Mouse (Mus musculus): ENCODE results near the gene Ears2.

Gene Ears2

DNA sequence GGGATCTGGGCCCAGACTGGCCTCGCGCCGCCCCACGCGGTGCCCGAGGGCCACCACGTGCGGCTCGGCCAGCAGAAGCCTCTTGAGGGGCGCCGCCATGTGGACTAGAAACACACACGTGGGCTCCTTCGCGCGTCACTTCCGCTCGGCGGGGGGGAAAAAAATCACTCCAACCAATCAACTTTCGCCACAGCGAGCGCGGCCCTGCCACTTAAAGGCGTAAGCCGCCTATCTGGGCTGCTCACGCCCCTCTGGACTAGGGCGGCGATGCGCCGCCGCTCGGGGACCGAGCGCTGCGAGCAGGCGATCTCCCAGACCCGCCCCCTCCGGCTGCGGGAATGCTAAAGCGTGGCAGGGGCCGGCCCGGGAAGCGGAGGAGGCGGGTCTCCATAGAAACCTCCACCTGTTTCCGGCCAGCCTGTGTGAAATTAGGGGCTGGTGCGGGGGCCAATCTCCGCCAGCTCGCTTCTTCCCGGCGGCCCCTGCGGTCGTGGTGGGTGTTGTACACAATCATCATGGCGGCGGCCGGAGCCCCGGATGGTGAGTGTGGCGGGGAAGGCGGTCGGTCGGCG lies at the start of gene Ears2, which contains the start of gene Ubfd1:
Ears2 (minus strand) TSS at position 319 of the 572 bp plus-strand sequence.
Ubfd1 (plus strand) TSS at position 231 of the 572 bp plus-strand sequence.
- peak; percentile 94 for DNase-seq (ENCODE audit: low read depth, low spot score)

DNA sequence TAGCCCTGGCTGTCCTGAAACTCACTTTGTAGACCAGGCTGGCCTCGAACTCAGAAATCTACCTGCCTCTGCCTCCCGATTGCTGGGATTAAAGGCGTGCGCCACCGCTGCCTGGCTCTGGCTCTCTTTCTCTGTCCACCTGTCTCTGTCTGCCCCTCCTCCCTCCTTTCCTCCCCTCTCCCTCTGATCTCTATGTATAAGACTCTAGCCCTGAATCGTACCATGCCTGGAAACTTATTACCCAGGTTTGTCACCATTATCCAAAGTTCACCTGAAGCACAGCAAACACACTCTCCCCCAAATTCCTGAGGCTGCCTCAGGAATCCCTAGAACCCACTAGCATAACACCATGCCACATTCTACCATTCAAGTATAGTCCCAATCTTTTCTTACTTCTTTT lies 41.1 kb upstream of the Ears2 start:
- no peak for DNase-seq (ENCODE audit: low read depth, low spot score)

DNA sequence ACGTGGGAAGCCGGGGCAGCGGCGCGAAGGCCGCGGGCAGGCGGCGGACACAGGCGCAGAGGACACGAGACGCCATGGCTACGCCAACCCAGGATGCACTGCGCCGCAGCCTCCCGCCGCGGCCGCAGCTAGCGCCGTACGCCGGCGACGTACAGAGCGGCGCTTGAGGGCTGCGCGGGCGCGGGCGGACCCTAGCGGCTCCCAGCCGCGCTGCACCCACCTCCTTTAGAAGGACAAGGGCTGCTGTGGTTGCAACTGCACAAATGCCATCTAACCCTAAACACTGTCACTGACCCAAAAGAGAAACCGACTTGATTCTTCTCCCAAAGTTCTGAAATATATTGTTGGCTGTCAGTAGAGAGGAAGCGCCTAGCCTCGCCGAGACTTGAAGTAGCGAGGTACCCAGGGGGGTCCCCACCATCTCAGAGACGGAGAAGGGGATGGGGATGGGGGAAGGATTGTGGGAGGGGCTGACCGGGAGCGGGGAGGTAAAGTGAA lies 34.7 kb upstream of the Ears2 start, which contains the start of gene Ndufab1:
Ndufab1 (minus strand) TSS at position 140 of the 498 bp plus-strand sequence.
- DNase-seq (ENCODE audit: low read depth, low spot score), result peak; percentile 81

DNA sequence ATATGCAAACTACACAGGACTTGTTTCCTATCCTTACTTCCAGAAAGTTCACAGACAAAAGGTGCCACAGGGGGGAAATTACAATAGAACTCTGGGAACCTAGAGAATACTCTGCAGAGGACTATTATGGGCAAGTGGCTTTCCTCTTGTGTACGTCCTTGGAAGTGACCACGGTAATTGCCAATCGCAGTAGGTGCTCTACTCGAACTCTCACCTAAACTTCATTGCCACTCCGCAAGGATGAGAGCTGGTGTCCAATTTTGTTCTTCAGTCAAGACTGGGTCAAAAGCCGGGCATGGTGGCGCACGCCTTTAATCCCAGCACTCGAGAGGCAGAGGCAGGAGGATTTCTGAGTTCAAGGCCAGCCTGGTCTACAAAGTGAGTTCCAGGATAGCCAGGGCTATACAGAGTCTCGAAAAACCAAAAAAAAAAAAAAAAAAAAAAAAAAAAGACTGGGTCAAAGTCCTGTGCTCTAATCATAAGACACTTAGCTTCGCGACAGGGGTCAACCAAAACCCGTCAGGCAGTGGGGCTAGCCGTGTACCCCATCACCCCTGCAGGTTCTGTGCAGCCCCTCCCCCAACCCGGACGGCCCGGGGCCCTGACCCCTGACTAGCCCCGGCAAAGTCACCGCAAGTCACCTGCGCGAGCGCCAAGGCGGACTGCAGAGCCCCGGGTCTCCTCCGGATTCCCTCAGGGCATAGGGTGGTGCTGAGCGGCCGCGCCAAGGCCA lies 34.1 kb upstream of the Ears2 start:
- peak; percentile 20 for DNase-seq (ENCODE audit: low read depth, low spot score)

DNA sequence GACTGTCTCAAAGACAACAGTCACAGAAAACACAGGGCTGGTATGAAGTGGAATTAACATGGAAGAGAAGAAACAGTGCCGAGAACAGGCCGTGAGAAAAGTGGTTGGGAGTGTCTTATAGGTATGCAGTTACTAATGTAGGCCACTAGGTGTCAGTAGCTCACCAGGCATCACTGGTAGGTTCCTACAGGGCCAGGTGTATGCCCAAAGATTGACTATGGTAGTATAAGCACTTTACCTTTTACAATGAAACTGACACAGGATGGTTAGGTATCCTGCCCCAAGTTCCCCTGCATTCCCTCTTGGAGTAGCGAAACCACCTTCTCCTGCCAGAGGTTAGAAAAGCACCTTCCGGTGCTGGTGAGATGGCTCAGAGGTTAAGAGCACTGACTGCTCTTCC lies 32.2 kb upstream of the Ears2 start:
- peak; percentile 71 for DNase-seq (ENCODE audit: low read depth, low spot score)

DNA sequence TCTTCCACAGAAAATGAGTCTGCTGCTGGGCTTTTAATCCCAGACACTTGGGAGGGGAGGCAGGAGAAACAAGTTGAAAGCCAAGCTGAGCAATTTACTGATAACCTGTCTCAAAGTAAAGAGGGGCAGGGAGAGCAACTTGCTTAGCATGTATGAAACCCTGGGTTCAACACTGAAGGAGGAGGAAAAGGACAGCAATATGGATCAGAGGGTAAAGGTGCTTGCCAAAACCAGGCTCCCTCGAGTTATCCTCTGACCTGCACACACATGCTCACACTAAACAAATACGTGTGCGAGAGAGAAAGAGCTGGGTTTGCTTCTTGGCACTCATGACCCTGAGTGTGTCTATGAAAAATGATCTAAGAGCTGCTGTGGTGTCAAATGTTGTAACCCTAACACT lies 30.9 kb upstream of the Ears2 start:
- no peak for DNase-seq (ENCODE audit: low read depth, low spot score)

DNA sequence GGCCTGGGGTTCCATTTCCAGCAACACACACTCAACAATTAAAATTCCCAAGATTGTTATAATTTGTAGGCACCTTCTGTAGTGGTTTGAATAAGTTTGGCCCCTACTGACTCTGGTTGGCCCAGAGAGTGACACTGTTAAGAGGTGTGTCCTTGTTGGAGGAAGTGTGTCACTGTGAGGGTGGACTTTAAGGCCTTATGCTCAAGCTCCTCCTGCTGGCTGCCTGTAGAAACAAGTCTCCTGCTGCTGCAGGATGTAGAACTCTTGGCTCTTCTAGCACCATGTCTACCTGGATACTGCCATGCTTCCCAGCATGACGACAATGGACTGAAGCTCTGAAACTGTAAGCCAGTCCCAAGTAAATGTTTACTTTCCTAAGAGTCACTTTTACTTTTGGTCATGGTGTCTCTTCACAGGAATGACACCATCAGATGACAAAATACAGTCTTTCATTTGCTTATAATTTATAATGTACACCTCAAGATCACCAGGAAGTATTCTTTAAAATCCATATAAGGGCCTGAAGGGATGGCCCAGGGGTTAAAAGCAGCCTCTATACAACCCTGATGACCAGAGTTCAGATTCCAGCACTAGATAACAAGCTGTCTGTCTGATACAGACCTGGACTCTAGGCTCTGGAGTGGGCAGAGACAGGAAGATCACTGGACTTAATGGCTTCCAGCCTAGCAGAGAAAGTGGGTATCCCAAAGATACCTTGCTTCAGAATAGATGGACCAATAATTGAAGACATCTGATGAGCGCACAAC lies 27.7 kb upstream of the Ears2 start:
- DNase-seq (ENCODE audit: low read depth, low spot score), result peak; percentile 37

DNA sequence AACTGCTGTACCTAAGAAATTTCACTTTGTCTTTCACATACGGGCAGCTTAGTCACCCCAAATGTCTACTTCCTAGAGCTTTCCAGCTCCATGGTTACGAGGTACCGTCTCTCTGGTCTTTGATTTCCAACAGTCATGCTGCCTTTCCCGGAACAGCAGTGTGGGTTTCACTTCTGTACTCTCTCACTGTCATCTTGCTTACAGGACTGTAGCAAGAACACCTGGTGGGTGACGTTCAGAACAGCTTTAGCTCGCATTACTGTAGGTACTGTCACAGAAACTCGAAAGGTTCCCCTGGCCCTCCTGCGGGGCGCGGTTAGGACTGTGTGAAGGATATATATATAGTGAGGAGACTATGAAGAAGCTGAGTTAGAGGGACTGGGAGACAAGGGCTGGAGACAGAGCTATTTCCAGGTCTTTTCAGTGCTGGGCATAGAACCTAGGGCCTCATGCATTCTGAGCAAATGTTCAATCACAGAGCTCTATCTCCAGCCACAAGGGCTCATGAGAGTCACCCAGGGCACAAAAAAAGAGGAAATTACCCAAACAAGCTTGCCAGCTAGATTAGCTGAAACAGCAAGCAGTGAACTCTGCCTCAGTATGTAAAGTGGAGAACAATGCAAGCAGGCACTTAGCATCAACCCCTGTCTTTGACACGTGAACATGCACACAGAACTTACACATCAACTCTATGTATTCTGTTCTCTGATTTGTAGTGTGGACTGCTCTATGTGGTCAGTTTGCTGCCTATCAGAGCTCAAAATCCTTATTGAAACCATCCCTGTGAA lies 20.3 kb upstream of the Ears2 start:
- no peak for DNase-seq (ENCODE audit: low read depth, low spot score)

DNA sequence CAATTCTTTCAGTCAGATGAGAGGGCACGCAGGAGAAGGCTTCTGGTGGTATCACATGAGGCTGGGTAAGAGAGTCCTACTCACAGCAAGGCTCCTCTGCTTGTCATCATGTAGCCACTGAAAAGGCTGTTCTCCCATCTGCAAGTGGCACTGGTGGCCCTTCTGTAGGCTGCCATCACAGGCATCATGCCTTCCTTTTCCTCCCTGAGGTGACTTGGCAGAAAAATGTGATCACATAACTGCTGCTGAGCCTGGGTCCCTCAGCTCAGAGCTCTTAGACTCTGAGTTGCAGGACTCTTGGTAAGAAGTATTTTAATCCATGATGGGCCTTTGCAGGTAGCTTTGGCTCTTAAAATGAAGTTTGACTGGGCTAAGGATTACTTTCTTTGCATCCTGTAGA lies 14.0 kb upstream of the Ears2 start:
- no peak for DNase-seq (ENCODE audit: low read depth, low spot score)

DNA sequence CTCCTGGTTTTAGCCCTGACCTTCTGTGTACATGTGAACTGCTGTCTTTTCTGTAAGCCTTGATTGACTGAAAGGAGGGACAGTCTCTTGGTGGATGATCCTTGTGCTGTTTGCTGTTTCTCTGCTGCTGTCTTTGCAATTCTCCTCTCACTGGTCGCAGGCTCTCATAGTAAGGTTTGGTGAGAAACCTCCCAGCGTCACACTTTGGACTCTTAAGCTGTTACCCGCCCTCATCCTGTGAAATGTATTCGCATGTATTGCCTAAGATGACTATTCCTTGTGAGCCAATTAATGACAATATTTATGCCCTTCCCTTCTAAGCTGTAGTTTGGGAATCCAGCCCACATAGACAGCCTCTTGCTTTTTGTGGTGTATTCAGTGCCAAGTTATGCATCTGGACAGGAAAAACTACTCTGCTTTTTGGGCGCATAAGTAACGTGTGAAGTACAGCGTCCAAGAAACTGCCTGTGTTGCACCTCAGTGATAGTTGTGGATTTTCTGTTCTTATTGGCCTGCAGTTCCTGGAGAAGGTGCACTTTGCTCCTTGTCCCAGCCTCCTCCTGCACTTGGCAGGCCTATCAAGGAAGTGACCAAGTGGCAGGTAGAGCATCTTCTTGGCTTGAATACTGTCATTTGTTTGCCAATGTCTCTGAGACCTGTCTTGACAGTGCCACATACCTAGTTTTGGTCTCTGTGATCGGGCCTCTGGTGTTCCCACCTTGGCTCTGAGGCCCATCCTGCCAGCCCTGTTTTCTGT lies 12.9 kb upstream of the Ears2 start:
- DNase-seq (ENCODE audit: low read depth, low spot score), result no peak

DNA sequence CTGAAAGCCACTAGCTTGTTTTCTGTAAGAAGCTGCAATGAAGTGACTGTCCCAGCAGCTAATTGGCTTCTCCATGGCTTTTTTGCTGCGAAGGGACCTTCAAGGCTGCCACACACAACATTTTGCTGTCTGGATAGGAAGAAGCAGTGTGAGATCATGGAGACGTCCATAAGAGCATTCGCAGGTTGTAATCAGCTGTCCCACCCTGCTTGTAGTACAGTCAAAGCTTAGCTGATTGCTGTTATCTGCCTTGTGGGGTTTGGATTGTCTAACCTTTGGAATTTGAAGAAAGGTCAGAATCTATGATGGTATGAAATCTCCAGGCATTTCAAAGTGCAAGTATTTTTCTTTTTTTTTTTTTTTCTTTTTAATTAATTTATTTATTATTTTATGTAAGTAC lies 7.3 kb upstream of the Ears2 start:
- no peak for DNase-seq (ENCODE audit: low read depth, low spot score)

DNA sequence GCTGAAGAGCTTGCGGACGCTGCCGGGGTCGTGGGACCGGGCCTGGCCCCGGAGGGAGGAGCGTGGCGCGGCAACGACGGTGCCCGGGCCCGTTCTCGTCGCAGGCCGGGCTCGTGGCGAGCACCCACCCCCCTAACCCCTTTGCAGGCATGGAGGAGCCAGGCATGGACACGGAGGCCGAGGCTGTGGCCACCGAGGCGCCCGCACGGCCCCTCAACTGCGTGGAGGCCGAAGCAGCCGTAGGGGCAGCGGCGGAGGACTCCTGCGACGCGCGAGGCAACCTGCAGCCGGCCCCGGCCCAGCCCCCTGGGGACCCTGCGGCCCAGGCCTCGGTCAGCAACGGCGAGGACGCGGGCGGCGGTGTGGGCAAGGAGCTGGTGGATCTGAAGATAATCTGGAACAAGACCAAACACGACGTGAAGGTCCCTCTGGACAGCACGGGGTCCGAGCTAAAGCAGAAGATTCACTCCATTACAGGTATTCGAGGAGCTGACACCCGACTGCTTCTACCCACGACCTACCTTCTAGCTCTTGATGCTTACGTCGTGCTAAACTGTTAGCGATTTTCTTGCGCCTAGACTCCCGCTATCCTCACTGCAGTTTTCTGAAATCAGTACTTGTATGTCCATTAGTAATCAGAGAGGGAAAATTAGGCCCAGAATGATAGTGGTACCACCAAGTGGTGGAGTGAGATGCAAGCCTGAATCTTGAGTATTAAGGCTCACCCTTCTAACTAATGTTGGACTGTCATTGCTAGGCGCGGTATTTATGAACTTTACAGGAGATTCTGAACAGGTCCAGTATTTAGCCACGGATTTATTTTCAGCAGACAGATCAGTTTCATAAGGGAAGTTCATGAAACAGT lies 686 bp upstream of the Ears2 start:
- DNase-seq (ENCODE audit: low read depth, low spot score), result peak; percentile 46

DNA sequence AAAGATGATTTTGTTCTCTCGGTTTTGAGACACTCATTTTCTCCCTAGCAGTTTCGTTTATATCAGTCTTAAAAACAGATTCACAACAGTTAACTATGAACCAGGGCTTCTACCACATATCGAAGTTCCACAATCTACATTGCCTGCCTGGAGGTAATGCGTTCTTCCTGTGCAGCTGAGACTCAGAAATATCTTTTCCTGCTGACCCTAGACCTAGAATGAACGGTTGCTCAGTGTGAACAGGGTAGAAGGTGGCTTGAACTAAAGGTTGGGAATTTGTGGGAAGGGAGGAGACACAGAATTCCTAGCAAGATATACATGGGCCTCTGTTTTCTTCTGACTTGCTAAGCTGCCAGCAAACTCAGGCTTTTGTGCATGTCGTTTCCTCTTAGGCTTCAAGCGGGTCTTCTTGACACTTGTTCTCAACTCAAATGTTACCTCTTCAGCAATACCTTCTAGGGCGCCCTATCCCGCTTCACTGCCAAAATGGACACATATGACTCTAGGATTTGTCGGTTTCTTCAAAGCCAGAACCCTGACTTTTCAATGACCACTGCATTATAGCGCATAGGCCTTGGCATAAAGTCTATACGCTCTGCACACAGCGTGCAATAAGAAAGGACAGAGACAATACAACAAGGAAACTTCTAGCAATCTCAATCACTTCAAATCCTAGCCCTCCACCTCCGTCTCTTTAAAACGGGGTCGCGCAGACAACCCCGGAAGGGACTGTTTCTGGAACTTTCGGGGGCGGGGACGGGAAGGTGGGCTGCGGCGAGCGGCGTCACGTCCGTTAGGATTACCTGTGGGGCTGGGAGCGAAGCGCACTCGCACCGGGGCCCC lies 740 bp downstream of the Ears2 start:
- peak; percentile 39 for DNase-seq (ENCODE audit: low read depth, low spot score)

DNA sequence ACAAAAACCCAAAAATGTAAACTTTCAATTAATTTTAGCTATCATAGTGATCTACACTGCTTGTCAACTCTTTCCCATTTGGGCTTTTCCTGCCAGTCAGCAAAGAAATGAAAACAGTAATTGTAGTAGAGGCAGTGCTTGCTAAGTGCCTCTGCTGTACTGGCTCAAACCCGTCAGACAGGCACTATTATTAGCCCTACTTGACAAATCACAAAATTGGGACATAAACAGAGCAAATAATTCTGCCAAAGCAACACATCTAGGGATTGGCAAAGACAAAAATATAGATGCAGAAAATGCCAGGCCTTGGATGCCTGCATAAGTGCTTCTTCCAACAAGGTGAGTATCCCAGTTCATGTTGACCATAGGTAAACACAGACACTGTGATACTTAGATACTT lies 1.4 kb downstream of the Ears2 start:
- no peak for DNase-seq (ENCODE audit: low read depth, low spot score)

DNA sequence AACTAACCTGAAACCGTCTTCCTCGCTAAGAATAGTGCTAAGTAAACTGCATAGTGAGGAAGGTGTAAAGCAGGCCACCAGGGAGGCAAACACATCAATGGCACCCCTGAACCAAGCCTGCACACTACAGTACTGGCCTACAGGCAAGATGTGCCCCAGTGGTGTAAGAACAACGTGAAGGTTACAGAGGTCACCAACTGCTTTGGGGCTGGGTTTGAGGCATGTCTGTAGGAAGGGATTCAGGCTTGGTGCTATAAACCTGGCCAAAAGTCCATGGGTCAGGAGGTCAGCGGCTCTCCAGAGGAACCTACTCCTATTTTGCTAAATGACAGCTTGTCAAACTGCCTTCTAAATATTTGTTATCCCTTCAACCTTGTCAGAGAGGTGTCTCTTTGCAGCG lies 10.4 kb downstream of the Ears2 start:
- no peak for DNase-seq (ENCODE audit: low read depth, low spot score)

DNA sequence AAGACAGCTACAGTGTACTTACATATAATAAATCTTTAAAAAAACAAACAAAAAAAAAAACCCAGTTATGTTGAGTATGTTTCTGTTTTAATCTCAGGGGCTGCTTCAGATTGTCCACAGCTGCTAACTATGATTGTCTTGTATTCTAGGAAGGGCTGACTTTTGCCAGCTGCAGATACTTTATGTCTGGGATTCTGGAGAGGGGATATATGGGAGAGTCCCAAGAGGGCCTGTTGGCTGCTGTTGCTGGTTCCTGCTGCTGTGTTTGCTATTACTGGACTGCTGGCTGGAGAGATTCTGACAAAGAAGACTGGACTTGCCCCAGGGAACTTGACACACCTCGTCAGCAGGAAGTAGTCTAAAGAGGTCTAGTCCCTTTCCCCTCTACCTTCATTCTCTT lies 16.2 kb downstream of the Ears2 start:
- no peak for DNase-seq (ENCODE audit: low read depth, low spot score)

DNA sequence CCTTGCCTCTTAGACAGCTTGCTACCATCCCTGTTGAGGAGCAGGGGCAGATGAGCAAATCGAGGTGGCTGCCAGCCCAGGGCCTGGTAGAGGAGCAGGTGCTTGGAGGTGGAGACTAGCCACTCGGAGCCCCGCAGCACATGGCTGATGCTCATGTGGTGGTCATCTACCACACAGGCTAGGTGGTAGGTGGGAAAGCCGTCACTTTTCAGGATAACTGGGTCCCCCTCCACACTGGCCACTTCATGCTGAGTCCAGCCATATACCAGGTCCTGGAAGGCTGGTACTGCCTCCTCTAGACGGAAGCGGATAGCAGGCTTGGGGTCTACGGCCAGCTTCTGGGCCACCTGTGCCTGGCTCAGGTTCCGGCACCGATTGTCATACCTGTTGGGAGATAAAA lies 18.9 kb downstream of the Ears2 start:
- no peak for DNase-seq (ENCODE audit: low read depth, low spot score)

DNA sequence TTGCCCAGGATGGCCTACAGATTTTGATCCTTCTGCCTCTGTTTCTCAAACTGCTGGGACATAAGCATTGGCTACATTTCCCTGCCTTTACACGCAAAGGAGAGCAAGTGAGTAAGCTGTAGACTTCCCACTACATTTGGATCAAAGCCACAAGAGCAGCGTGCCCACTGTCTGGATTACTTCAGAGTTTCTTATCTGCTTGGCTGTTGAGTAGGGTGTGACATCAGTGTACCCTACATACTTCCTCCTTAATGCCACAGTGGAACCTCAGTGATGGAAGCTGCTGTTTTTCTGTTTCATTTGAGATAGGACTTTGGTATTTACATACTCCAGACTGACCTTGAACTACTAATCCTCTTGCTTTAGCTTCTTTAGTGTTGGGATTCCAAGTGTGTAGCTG lies 20.2 kb downstream of the Ears2 start:
- no peak for DNase-seq (ENCODE audit: low read depth, low spot score)

DNA sequence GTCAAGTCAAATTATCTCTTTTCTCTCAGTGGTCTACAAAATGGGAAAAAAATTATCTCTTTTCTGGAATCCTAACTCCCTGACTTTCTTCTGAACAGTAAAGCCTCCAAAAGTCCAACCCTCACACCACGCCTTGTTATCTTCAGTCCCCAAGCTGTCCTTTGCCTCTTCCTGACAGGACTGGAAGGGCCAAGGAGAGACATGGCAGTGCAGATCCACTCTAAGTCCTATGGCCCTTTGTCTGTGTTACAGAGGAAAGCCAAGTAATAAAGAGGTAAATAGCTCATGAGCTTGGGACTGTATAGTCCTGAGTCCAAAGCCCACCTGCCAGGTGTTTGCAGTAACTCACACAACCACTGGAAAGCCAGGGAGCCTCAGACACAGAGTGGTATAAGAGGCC lies 21.4 kb downstream of the Ears2 start:
- DNase-seq (ENCODE audit: low read depth, low spot score), result no peak

All from 3T3-L1 (cell line).